Mouse (Mus musculus) monocyte, adult 2 months (primary cell): Measurements from ENCODE around the gene Opn1sw.

Source experiments
- DNase-seq, 2 experiments: peaks; one replicate each; pipeline ENCODE4 v3.0.0; 2022; ENCODE audit warnings: low spot score in 2 of 2, low read depth in 1 of 2

Opn1sw gene

GRCm38 (mm10) chr6:29388052-29388518 lies at the start of gene Opn1sw:
Opn1sw (minus strand) TSS chr6:29388468.
- DNase-seq = no peak

- DNase-seq = peak in 1 of 2 experiments; percentile 12
These were observed 48.2 kb upstream of the Opn1sw start for GRCm38 (mm10) chr6:29436461-29436934.

GRCm38 (mm10) chr6:29435940-29436451 lies 47.7 kb upstream of the Opn1sw start:
- DNase-seq = no peak

- no peak for DNase-seq
These were observed 46.8 kb upstream of the Opn1sw start for GRCm38 (mm10) chr6:29434911-29435691.

- no peak for DNase-seq
These were observed 45.8 kb upstream of the Opn1sw start for GRCm38 (mm10) chr6:29433804-29434795.

GRCm38 (mm10) chr6:29433038-29433803 lies 45.0 kb upstream of the Opn1sw start, which contains the start of gene Flnc:
Flnc (plus strand) TSS chr6:29433256.
- DNase-seq = no peak

GRCm38 (mm10) chr6:29432676-29433037 lies 44.4 kb upstream of the Opn1sw start:
- DNase-seq = no peak

- no peak for DNase-seq
These were observed 43.9 kb upstream of the Opn1sw start for GRCm38 (mm10) chr6:29432156-29432555.

GRCm38 (mm10) chr6:29431473-29431872 lies 43.2 kb upstream of the Opn1sw start:
- DNase-seq = no peak

GRCm38 (mm10) chr6:29430681-29431420 lies 42.6 kb upstream of the Opn1sw start:
- DNase-seq = no peak

- DNase-seq = no peak
These were observed 39.9 kb upstream of the Opn1sw start for GRCm38 (mm10) chr6:29428171-29428570.

GRCm38 (mm10) chr6:29426331-29426730 lies 38.1 kb upstream of the Opn1sw start:
- DNase-seq = no peak

- no peak for DNase-seq
These were observed 36.9 kb upstream of the Opn1sw start for GRCm38 (mm10) chr6:29425118-29425517.

GRCm38 (mm10) chr6:29420596-29420995 lies 32.3 kb upstream of the Opn1sw start:
- DNase-seq = no peak

GRCm38 (mm10) chr6:29415446-29415845 lies 27.2 kb upstream of the Opn1sw start:
- DNase-seq = no peak

- no peak for DNase-seq
These were observed 18.1 kb upstream of the Opn1sw start for GRCm38 (mm10) chr6:29406412-29406811.

- no peak for DNase-seq
These were observed 14.6 kb upstream of the Opn1sw start for GRCm38 (mm10) chr6:29402693-29403342.

- DNase-seq = no peak
These were observed 11.6 kb upstream of the Opn1sw start for GRCm38 (mm10) chr6:29399851-29400250.

GRCm38 (mm10) chr6:29397575-29397974 lies 9.3 kb upstream of the Opn1sw start:
- no peak for DNase-seq
